Mouse (Mus musculus) olfactory bulb, adult 2 months (tissue): ENCODE measurements around the gene Syt1.

Experiments
- CTCF ChIP-seq: fragments of 200-500 bp; IDR thresholded peaks from 2 replicates; pipeline ENCODE4 v1.5.1; 2012; ENCODE audit warnings: low read depth, mild to moderate bottlenecking, low read length, moderate library complexity; ENCODE audit not compliant: insufficient read depth
- POLR2A ChIP-seq: fragments of 200-500 bp; IDR thresholded peaks from 2 replicates; pipeline ENCODE4 v1.6.1; 2012; ENCODE audit warnings: mild to moderate bottlenecking, low read depth, low read length, moderate library complexity; ENCODE audit not compliant: insufficient read depth

DNA sequence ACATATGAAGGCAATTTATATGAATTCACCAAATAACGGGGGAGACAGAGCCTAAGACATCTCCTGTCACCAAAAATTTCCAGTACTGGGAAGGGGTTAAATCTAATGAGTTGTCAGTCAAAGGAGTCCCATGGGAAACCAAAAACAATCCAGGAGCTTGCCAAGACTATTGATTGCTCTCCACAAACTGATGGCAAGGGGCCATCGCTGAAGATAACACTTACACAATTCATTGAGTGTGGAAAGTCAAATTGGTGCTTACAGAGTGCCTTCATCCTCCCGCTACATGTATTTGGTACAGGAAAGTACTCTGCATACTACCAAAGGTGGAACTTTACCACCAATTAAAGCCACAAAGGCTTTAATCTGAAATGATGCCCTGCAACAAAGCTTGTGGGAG is 305.1 kb downstream of the Syt1 start:
- TF ChIP-seq POLR2A (no peak), CTCF (no peak)
